Mouse (Mus musculus): ENCODE data around the gene Snx3. TPM values are rescaled to one million over a fixed set of nuclear protein-coding genes. Genes with fewer than 3 reads are reported as not detected.

The Snx3 gene
- polyA plus RNA-seq, 1 experiment from 2014 or later, result 217 TPM

DNA sequence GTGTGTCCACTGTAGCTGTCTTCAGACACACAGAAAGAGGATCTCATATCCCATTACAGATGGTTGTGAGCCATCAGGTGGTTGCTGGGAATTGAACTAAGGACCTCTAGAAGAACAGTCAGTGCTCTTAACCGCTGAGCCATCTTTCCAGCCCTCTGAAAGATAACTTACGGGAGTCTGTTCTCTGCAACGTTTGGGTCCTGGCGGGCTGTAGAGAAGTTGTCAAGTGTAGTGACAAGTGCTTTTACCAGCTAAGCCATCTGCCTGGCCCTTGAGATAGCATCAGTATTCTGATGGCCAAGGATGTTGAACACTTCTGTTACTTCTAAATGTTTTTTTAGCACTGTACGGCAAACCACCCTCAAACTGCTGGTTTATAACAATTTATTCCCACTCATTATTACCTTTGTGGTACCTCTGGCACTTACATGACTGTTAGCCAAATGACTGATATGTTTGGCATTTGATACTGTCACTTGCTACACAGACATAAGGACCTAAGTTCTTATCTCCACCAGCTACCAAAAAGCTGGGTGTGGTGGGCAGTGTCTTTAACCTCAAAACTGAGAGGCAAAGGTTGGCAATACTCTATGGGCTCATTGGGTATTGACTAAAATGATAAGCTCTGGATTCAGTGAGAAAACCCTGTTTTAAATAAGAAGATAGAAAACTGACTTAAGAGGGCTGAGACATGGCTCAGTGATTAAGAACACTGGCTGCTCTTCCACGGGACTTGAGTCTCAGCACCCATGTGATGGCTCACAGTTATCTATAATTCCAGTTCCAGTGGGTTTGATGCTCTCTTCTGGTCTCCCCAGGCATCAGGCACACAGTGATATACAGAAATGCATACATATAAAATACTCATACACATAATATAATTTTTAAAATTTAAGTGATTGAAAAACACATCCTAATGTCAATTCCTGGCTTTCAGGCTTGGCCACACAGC lies 9.6 kb downstream of the Snx3 start:
- peaks cover 14% of the 10 kb centered on the region; the same call in 1 of the 2 replicates for H3K36me3 ChIP-seq
- H3K9ac ChIP-seq (replicated peaks), result no peak overlapping the region
- H3K4me2 ChIP-seq (replicated peaks), result no peak overlapping the region
- no peak overlapping the region for H3K4me3 ChIP-seq
- H3K9me3 ChIP-seq, result no peaks in the 10 kb centered on the region
- no peak for ATAC-seq (ENCODE audit: low FRiP score, low read depth)
- 87% methylated on average over 6 of the region's 6 CpGs for WGBS
- no peaks in the 10 kb centered on the region for H3K27me3 ChIP-seq
- H3K27ac ChIP-seq (replicated peaks), result no peak overlapping the region
- H3K4me1 ChIP-seq, result peaks cover 3% of the 10 kb centered on the region; the same call in 1 of the 2 replicates

DNA sequence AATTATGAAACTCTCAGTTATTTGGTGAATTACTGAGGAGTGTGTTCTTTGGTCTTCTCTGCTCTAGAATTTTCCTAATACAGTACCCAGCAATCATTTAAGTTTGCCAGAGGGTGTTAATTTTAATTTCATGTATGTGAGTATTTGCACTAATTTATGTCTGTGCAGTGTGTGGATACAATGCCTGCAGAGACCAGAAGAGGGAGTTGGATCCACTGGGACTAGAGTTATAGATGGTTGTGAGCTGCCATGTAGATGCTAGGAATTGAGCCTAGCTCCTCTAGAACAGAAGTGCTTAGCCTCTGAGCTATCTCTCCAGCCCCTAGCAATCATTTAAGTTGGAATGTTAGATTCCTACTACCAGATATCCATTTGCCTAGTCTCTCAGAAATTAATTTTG lies 12.3 kb downstream of the Snx3 start:
- Histone ChIP-seq H3K4me2 (replicated peaks) (no peak overlapping the region), H3K9me3 (no peaks in the 10 kb centered on the region), H3K27me3 (no peaks in the 10 kb centered on the region), H3K9ac (replicated peaks) (no peak overlapping the region), H3K4me3 (no peak overlapping the region), H3K27ac (replicated peaks) (no peak overlapping the region), H3K36me3 (peaks cover 14% of the 10 kb centered on the region; the same call in 1 of the 2 replicates), H3K4me1 (no peaks in the 10 kb centered on the region)
- no peak for ATAC-seq (ENCODE audit: low FRiP score, low read depth)

DNA sequence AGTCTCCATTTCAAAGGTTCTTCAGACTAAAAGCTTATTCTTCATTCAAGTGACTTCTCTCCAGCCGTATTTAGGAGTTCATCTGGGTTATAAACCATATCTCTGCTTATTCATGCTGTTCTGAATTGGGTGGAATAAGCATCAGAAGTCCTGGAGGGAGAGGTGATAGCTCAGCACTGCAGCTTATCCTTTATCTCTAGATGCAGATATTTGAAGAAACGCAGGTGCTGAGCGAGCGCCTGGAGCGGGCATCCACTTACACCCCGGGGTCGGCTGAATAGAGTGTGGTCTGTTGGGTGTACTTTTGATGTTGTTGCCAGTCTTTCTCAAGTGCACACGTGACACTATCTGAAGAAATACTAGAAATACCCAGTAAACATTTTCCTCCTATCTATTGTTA lies 16.5 kb downstream of the Snx3 start:
- no peaks in the 10 kb centered on the region for H3K27me3 ChIP-seq
- 90% methylated on average over 8 of the region's 8 CpGs for WGBS
- ATAC-seq (ENCODE audit: low FRiP score, low read depth), result no peak

DNA sequence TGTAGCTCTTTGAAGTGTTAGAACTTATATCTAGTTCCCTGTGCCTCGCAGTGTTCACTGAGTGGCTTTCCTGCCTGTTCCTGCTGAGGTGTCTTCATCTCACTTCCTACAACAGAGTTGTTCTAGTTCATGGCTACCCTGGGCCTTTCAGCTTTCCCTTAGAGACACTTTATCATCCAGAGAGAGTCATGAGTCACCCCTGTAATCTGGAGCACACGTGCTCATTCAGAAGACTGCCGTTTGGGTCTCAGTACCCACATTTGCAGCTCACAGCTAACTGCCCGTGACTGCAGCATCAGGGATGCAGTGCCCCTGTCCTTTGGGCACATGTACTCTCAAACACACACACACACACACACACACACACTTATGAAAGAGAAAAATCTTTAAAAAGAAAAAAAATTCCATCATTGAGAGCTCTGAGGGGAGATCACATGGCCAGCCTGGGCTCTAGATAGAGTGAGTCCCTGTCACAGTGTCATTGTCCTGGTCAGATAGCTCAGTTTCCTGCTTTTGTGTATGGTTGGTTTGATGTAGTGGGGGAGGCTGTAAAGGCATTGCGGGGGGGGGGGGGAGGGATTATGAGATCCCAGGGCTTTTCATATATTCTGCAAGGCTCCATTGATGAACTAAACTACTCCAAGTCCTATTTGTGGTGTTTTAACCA lies 19.6 kb downstream of the Snx3 start:
- no peak overlapping the region for H3K9ac ChIP-seq (replicated peaks)
- peaks cover 18% of the 10 kb centered on the region for H3K4me1 ChIP-seq
- ATAC-seq (ENCODE audit: low FRiP score, low read depth), result no peak
- H3K27ac ChIP-seq (replicated peaks), result no peak overlapping the region
- no peaks in the 10 kb centered on the region for H3K36me3 ChIP-seq
- no peaks in the 10 kb centered on the region for H3K9me3 ChIP-seq
- no peak overlapping the region for H3K4me2 ChIP-seq (replicated peaks)
- 62% methylated on average over 5 of the region's 5 CpGs for WGBS
- no peaks in the 10 kb centered on the region for H3K27me3 ChIP-seq
- no peak overlapping the region for H3K4me3 ChIP-seq

More for the DNA sequence above, 16.5 kb downstream of the Snx3 start:
- H3K36me3 ChIP-seq, result no peaks in the 10 kb centered on the region
- H3K27ac ChIP-seq (replicated peaks), result no peak overlapping the region
- H3K9ac ChIP-seq (replicated peaks), result no peak overlapping the region
- H3K4me2 ChIP-seq (replicated peaks), result no peak overlapping the region
- no peaks in the 10 kb centered on the region for H3K9me3 ChIP-seq
- no peak overlapping the region for H3K4me3 ChIP-seq
- H3K4me1 ChIP-seq, result peaks cover 11% of the 10 kb centered on the region

DNA sequence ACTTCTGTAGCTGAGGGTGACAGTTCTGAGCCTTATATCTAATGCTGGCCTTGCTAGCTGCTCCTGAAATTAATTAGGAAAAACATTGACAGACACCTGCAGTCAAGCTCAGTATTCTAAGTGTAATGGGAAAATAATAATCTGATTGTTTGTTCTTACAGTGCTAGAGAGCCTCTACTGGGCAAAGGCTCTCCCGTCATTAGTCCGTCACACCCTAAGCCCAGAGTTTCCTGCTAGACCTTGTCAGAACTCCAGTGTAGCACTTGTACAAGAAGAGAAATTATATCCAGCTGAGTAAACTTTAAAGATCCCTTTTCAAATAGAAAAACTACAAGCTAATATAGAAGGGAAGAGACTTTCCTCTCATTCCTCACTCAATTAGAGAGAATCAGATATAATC lies 21.1 kb downstream of the Snx3 start:
- no peak for ATAC-seq (ENCODE audit: low FRiP score, low read depth)
- H3K27ac ChIP-seq (replicated peaks), result no peak overlapping the region
- H3K4me3 ChIP-seq, result no peak overlapping the region
- H3K27me3 ChIP-seq, result no peaks in the 10 kb centered on the region
- H3K4me1 ChIP-seq, result peaks cover 18% of the 10 kb centered on the region
- peaks cover 6% of the 10 kb centered on the region; the same call in 1 of the 2 replicates for H3K36me3 ChIP-seq
- no peak overlapping the region for H3K4me2 ChIP-seq (replicated peaks)
- no peak overlapping the region for H3K9ac ChIP-seq (replicated peaks)
- WGBS, result 45% methylated on average over 2 of the region's 2 CpGs
- no peaks in the 10 kb centered on the region for H3K9me3 ChIP-seq

DNA sequence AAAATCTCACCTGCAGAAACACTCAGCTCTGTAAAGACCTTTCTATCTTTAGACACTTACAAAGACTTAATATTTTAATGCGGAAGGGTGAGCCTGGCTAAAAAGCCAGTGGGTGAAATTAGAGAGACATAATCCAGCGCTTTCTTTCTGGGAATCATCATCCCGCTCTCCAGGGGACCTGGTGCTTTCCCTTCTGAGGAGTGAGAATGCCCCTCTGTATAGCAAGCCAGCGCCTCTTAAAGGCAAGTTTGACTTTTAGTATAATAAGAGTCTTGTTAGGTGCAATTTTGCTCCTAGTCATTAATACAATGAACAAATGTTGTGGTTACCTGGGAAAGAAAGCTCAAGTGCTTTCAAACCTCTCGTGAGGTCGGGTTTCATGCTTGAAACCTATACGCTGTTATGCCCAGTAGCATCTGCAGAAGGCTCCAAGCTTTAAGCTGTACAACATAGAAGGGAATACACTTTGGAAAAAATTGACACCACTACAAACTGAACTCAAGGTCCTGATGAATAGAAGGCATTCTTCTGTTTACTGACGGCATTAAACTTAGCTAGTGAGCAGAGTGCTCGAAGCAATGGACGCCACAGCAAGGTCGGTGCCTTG lies 21.8 kb downstream of the Snx3 start:
- no peak overlapping the region for H3K4me3 ChIP-seq
- peaks cover 6% of the 10 kb centered on the region; the same call in 1 of the 2 replicates for H3K36me3 ChIP-seq
- no peak overlapping the region for H3K4me2 ChIP-seq (replicated peaks)
- no peaks in the 10 kb centered on the region for H3K9me3 ChIP-seq
- H3K9ac ChIP-seq (replicated peaks), result no peak overlapping the region
- WGBS, result 50% methylated on average over 11 of the region's 11 CpGs
- no peaks in the 10 kb centered on the region for H3K27me3 ChIP-seq
- H3K27ac ChIP-seq (replicated peaks), result no peak overlapping the region
- H3K4me1 ChIP-seq, result peaks cover 18% of the 10 kb centered on the region
- ATAC-seq (ENCODE audit: low FRiP score, low read depth), result no peak

DNA sequence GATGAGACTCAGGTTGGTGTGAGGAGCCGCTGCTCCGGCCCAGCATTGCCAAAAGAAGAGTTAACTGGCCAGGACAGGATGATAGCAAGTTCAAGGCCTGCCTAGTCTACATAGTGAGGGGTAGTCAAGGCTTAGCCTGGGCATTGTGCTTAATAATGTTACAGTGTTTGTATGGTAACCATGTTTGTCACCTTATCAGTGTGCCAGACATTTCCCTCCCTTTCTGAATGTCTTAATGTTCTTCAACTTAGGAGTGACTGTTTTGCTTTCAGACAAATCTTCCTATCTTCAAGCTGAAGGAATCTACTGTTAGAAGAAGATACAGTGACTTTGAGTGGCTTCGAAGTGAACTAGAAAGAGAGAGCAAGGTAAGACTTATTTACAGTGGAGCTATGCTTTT lies 23.9 kb downstream of the Snx3 start:
- peaks cover 18% of the 10 kb centered on the region for H3K4me1 ChIP-seq
- no peak overlapping the region for H3K4me3 ChIP-seq
- H3K27ac ChIP-seq (replicated peaks), result no peak overlapping the region
- 96% methylated on average over 3 of the region's 3 CpGs for WGBS
- no peaks in the 10 kb centered on the region for H3K27me3 ChIP-seq
- ATAC-seq (ENCODE audit: low FRiP score, low read depth), result no peak
- H3K9me3 ChIP-seq, result no peaks in the 10 kb centered on the region
- no peak overlapping the region for H3K9ac ChIP-seq (replicated peaks)
- no peak overlapping the region for H3K4me2 ChIP-seq (replicated peaks)
- peaks cover 16% of the 10 kb centered on the region; the same call in 1 of the 2 replicates for H3K36me3 ChIP-seq

DNA sequence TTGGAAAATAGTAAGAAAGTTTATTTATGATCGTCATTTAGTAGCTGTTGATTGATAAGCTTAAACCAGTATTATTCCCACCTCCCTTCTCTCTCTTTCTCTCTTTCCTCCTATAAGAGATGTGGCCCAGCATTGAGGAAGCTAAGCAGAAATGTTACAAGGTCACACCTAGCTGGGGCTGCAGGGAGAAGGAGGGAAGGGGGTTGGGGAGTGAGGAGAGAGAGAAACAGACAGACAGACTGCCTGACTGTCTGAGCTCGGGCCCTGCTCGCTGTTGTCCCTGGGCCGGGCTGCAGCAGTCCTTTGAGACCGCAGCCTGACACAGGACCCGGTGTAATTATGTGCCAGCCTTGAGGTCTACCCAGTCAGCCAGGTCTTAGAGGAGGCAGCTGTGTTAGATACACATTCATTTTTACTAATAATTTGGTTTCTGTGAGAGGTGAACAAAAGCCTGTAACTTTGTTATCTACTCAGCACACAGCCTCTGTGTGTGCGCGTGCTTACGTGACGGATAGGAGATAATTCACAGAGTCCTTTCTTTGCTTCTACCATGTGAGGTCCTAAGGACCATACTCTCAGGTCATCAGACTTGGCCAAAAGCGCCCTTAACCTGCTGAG lies 32.1 kb downstream of the Snx3 start:
- no peak overlapping the region for H3K9ac ChIP-seq (replicated peaks)
- H3K4me2 ChIP-seq (replicated peaks), result no peak overlapping the region
- H3K9me3 ChIP-seq, result no peaks in the 10 kb centered on the region
- WGBS, result 85% methylated on average over 11 of the region's 11 CpGs
- peaks cover 27% of the 10 kb centered on the region for H3K36me3 ChIP-seq
- ATAC-seq (ENCODE audit: low FRiP score, low read depth), result no peak
- H3K4me1 ChIP-seq, result no peaks in the 10 kb centered on the region
- peaks cover 16% of the 10 kb centered on the region for H3K27me3 ChIP-seq
- H3K27ac ChIP-seq (replicated peaks), result no peak overlapping the region; the same call in 1 of the 2 replicates
- H3K4me3 ChIP-seq, result no peak overlapping the region

DNA sequence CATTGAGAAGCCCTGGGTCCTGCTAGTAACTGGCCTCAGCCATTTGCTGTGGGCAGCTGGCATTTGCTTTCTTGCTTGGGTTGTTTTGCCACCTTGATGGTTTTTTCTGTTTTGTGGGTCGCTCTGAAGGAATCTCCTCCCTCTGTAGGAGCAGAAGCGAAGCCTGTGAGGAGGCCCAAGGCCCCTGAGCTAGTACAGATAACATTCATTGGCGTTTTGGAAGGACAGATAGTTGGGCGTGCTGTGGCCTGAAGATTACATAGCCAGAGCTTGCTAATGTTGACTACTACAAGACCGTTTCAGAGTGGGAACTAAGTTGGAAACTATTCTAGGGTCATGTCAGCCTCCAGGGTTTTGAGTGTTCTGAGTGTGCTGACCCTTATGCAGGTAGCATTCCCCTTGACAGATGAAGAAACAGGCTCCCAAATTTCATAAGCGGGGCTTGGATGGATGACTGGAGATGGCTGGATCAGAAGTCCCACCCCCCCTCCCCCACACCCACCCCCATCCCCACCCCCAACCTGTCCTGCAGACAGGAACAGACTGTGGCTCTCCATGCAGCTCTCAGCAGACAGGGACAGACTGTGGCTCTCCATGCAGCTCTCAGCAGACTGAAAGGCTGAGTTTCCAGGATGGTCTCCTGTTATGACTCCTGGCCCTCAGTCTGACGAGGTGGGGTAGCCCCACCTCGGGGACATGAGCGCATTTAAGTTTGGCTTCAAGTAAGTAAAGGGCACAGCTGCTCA lies 35.9 kb downstream of the Snx3 start:
- H3K9me3 ChIP-seq, result no peaks in the 10 kb centered on the region
- H3K4me1 ChIP-seq, result peaks cover 7% of the 10 kb centered on the region; the same call in 1 of the 2 replicates
- ATAC-seq (ENCODE audit: low FRiP score, low read depth), result no peak
- no peak overlapping the region for H3K4me3 ChIP-seq
- 78% methylated on average over 9 of the region's 9 CpGs for WGBS
- H3K36me3 ChIP-seq, result peaks cover 17% of the 10 kb centered on the region
- H3K27me3 ChIP-seq, result peaks cover 39% of the 10 kb centered on the region
- no peak overlapping the region for H3K9ac ChIP-seq (replicated peaks)
- H3K4me2 ChIP-seq (replicated peaks), result no peak overlapping the region
- no peak overlapping the region for H3K27ac ChIP-seq (replicated peaks)

DNA sequence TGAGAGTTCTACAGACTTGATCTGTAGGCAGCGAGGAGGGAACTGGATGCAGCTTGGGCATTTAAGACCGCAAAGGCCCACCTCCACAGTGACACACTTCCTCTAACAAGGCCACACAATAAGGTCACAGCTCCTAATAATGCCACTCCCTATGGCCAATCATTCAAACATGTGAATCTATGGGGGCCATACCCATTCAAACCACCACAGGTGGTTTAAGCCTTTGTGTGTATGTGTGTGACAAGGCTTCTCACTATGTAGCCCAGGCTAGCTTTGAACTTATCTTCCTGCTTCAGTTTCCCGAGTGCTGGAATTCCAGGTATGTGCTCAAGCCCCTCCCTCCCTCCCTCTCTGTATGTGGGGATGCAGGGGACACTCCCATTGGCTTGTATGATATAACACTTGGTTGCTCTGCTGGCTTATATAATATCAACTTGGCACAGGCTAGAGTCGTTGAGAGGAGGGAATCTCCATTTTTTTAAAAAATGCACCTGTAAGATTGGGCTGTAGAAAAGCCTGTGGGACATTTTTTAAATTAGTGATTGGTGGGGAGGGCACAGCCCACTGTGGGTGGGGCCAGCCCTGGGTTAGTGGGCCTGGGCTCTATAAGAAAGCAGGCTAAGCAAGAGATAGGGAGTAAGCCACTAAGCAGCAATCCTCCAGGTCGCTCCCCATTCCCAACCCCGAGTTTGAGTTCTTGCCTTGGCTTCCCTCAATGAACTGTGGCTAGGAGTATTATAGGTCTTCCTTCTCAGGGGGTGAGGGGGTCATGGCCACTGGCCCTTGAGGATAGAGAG lies 44.1 kb downstream of the Snx3 start:
- H3K27me3 ChIP-seq, result peaks cover 12% of the 10 kb centered on the region

DNA sequence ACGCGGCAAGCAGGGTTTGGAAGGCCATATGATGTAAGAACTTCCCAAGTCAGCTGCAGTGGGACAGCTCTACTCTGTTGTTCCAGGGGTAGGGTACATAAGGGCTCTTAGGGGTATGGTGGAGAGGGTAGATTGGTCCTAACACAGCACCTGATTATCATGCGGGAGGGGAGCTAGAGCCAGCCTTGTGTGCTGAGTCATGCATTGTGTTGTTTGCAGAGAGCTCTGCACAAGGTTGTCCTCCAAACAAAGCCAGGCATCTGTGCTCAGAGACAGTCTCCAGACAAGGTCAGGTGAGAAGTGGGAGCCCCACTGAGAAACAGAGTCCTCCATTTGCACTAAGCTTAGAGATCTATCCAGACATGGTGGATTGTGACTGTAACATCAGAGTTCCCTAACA lies 44.7 kb downstream of the Snx3 start:
- Histone ChIP-seq H3K9ac (replicated peaks) (no peak overlapping the region), H3K4me3 (no peak overlapping the region), H3K27ac (replicated peaks) (no peak overlapping the region), H3K4me1 (no peaks in the 10 kb centered on the region), H3K27me3 (peaks cover 9% of the 10 kb centered on the region), H3K9me3 (no peaks in the 10 kb centered on the region), H3K36me3 (no peaks in the 10 kb centered on the region), H3K4me2 (replicated peaks) (no peak overlapping the region)
- 90% methylated on average over 3 of the region's 3 CpGs for WGBS
- ATAC-seq (ENCODE audit: low FRiP score, low read depth), result no peak

More for the DNA sequence above, 44.1 kb downstream of the Snx3 start:
- Histone ChIP-seq H3K4me2 (replicated peaks) (no peak overlapping the region), H3K27ac (replicated peaks) (no peak overlapping the region), H3K4me1 (no peaks in the 10 kb centered on the region), H3K36me3 (no peaks in the 10 kb centered on the region), H3K4me3 (no peak overlapping the region), H3K9ac (replicated peaks) (no peak overlapping the region), H3K9me3 (no peaks in the 10 kb centered on the region)
- 84% methylated on average over 6 of the region's 6 CpGs for WGBS
- ATAC-seq (ENCODE audit: low FRiP score, low read depth), result no peak

All from midbrain, embryonic 12.5 days (tissue).